Mouse (Mus musculus): ENCODE results near the gene Plcb1. TPM values are rescaled to one million over a fixed set of nuclear protein-coding genes. Genes with fewer than 3 reads are reported as not detected.

The Plcb1 gene
- polyA plus RNA-seq, 1 experiment from 2014 or later: 10.7 TPM

- H3K4me1 ChIP-seq: no peaks in the 10 kb centered on the region
- H3K4me2 ChIP-seq (replicated peaks): no peak overlapping the region
- H3K9me3 ChIP-seq (replicated peaks): no peaks in the 10 kb centered on the region
- ATAC-seq (ENCODE audit: insufficient number of reproducible peaks, low FRiP score, low TSS enrichment, low read depth): no peak
- H3K9ac ChIP-seq: no peak overlapping the region
- no peak overlapping the region for H3K4me3 ChIP-seq (replicated peaks)
- H3K27me3 ChIP-seq: no peaks in the 10 kb centered on the region
- no peak overlapping the region for H3K27ac ChIP-seq (replicated peaks)
- H3K36me3 ChIP-seq: no peaks in the 10 kb centered on the region
- WGBS: 76% methylated on average over 9 of the region's 9 CpGs
These were observed 134.9 kb downstream of the Plcb1 start for GRCm38 (mm10) chr2:134920611-134921280.

- no peak overlapping the region for H3K4me2 ChIP-seq (replicated peaks)
- H3K4me1 ChIP-seq: no peaks in the 10 kb centered on the region
- H3K27ac ChIP-seq (replicated peaks): no peak overlapping the region
- no peaks in the 10 kb centered on the region for H3K27me3 ChIP-seq
- ATAC-seq (ENCODE audit: insufficient number of reproducible peaks, low FRiP score, low TSS enrichment, low read depth): no peak
- no peaks in the 10 kb centered on the region for H3K9me3 ChIP-seq (replicated peaks)
- H3K36me3 ChIP-seq: no peaks in the 10 kb centered on the region
- no peak overlapping the region for H3K4me3 ChIP-seq (replicated peaks)
- H3K9ac ChIP-seq: no peak overlapping the region
- 85% methylated on average over 10 of the region's 10 CpGs for WGBS
These were observed 136.9 kb downstream of the Plcb1 start for GRCm38 (mm10) chr2:134922636-134923375.

GRCm38 (mm10) chr2:134924143-134924655 lies 138.3 kb downstream of the Plcb1 start:
- H3K4me2 ChIP-seq (replicated peaks): no peak overlapping the region
- ATAC-seq (ENCODE audit: insufficient number of reproducible peaks, low FRiP score, low TSS enrichment, low read depth): no peak
- no peak overlapping the region for H3K4me3 ChIP-seq (replicated peaks)
- 94% methylated on average over 4 of the region's 4 CpGs for WGBS
- no peaks in the 10 kb centered on the region for H3K36me3 ChIP-seq
- H3K27me3 ChIP-seq: no peaks in the 10 kb centered on the region
- H3K9ac ChIP-seq: no peak overlapping the region
- no peaks in the 10 kb centered on the region for H3K9me3 ChIP-seq (replicated peaks)
- no peaks in the 10 kb centered on the region for H3K4me1 ChIP-seq
- H3K27ac ChIP-seq (replicated peaks): no peak overlapping the region

- H3K4me1 ChIP-seq: no peaks in the 10 kb centered on the region
- no peak for ATAC-seq (ENCODE audit: insufficient number of reproducible peaks, low FRiP score, low TSS enrichment, low read depth)
- no peak overlapping the region for H3K27ac ChIP-seq (replicated peaks)
- H3K27me3 ChIP-seq: no peaks in the 10 kb centered on the region
- H3K9me3 ChIP-seq (replicated peaks): no peaks in the 10 kb centered on the region
- whole genome bisulfite sequencing: 67% methylated on average over 1 of the region's 1 CpGs
- no peak overlapping the region for H3K4me3 ChIP-seq (replicated peaks)
- no peaks in the 10 kb centered on the region for H3K36me3 ChIP-seq
- H3K4me2 ChIP-seq (replicated peaks): no peak overlapping the region
- no peak overlapping the region for H3K9ac ChIP-seq
These were observed 140.4 kb downstream of the Plcb1 start for GRCm38 (mm10) chr2:134926266-134926665.

- 50% methylated on average over 5 of the region's 5 CpGs for WGBS
- no peak overlapping the region for H3K4me2 ChIP-seq (replicated peaks)
- no peaks in the 10 kb centered on the region for H3K9me3 ChIP-seq (replicated peaks)
- ATAC-seq (ENCODE audit: insufficient number of reproducible peaks, low FRiP score, low TSS enrichment, low read depth): no peak
- no peaks in the 10 kb centered on the region for H3K36me3 ChIP-seq
- H3K4me1 ChIP-seq: no peaks in the 10 kb centered on the region
- no peak overlapping the region for H3K4me3 ChIP-seq (replicated peaks)
- H3K27ac ChIP-seq (replicated peaks): no peak overlapping the region
- no peaks in the 10 kb centered on the region for H3K27me3 ChIP-seq
- H3K9ac ChIP-seq: no peak overlapping the region
These were observed 141.2 kb downstream of the Plcb1 start for GRCm38 (mm10) chr2:134927072-134927471.

- Histone ChIP-seq H3K4me3 (replicated peaks) (no peak overlapping the region), H3K36me3 (no peaks in the 10 kb centered on the region), H3K4me1 (no peaks in the 10 kb centered on the region), H3K9me3 (replicated peaks) (no peaks in the 10 kb centered on the region), H3K27ac (replicated peaks) (no peak overlapping the region), H3K9ac (no peak overlapping the region), H3K27me3 (no peaks in the 10 kb centered on the region), H3K4me2 (replicated peaks) (no peak overlapping the region)
- no peak for ATAC-seq (ENCODE audit: insufficient number of reproducible peaks, low FRiP score, low TSS enrichment, low read depth)
These were observed 143.6 kb downstream of the Plcb1 start for GRCm38 (mm10) chr2:134929452-134929851.

- Histone ChIP-seq H3K9ac (no peak overlapping the region), H3K36me3 (no peaks in the 10 kb centered on the region), H3K4me3 (replicated peaks) (no peak overlapping the region), H3K4me2 (replicated peaks) (no peak overlapping the region), H3K9me3 (replicated peaks) (no peaks in the 10 kb centered on the region), H3K27ac (replicated peaks) (no peak overlapping the region), H3K27me3 (no peaks in the 10 kb centered on the region), H3K4me1 (no peaks in the 10 kb centered on the region)
- 70% methylated on average over 4 of the region's 4 CpGs for WGBS
- no peak for ATAC-seq (ENCODE audit: insufficient number of reproducible peaks, low FRiP score, low TSS enrichment, low read depth)
These were observed 145.1 kb downstream of the Plcb1 start for GRCm38 (mm10) chr2:134930961-134931360.

- ATAC-seq (ENCODE audit: insufficient number of reproducible peaks, low FRiP score, low TSS enrichment, low read depth): no peak
- H3K27ac ChIP-seq (replicated peaks): no peak overlapping the region
- 68% methylated on average over 5 of the region's 5 CpGs for WGBS
These were observed 146.0 kb downstream of the Plcb1 start for GRCm38 (mm10) chr2:134931756-134932421.

GRCm38 (mm10) chr2:134935469-134935868 lies 149.6 kb downstream of the Plcb1 start:
- no peak overlapping the region for H3K4me3 ChIP-seq (replicated peaks)
- 76% methylated on average over 2 of the region's 2 CpGs for WGBS
- H3K4me1 ChIP-seq: no peaks in the 10 kb centered on the region
- no peak overlapping the region for H3K4me2 ChIP-seq (replicated peaks)
- H3K27ac ChIP-seq (replicated peaks): no peak overlapping the region
- H3K9ac ChIP-seq: no peak overlapping the region
- no peaks in the 10 kb centered on the region for H3K36me3 ChIP-seq
- no peaks in the 10 kb centered on the region for H3K9me3 ChIP-seq (replicated peaks)
- no peaks in the 10 kb centered on the region for H3K27me3 ChIP-seq
- no peak for ATAC-seq (ENCODE audit: insufficient number of reproducible peaks, low FRiP score, low TSS enrichment, low read depth)

More at GRCm38 (mm10) chr2:134931756-134932421, 146.0 kb downstream of the Plcb1 start:
- Histone ChIP-seq H3K36me3 (no peaks in the 10 kb centered on the region), H3K9ac (no peak overlapping the region), H3K4me1 (no peaks in the 10 kb centered on the region), H3K4me2 (replicated peaks) (no peak overlapping the region), H3K9me3 (replicated peaks) (no peaks in the 10 kb centered on the region), H3K4me3 (replicated peaks) (no peak overlapping the region), H3K27me3 (no peaks in the 10 kb centered on the region)

GRCm38 (mm10) chr2:134935970-134936649 lies 150.2 kb downstream of the Plcb1 start:
- no peaks in the 10 kb centered on the region for H3K27me3 ChIP-seq
- H3K4me2 ChIP-seq (replicated peaks): no peak overlapping the region
- H3K4me3 ChIP-seq (replicated peaks): no peak overlapping the region
- no peaks in the 10 kb centered on the region for H3K36me3 ChIP-seq
- WGBS: 68% methylated on average over 6 of the region's 6 CpGs
- H3K9ac ChIP-seq: no peak overlapping the region
- no peaks in the 10 kb centered on the region for H3K4me1 ChIP-seq
- H3K27ac ChIP-seq (replicated peaks): no peak overlapping the region
- no peak for ATAC-seq (ENCODE audit: insufficient number of reproducible peaks, low FRiP score, low TSS enrichment, low read depth)
- H3K9me3 ChIP-seq (replicated peaks): no peaks in the 10 kb centered on the region

- H3K9ac ChIP-seq: no peak overlapping the region
- no peaks in the 10 kb centered on the region for H3K36me3 ChIP-seq
- ATAC-seq (ENCODE audit: insufficient number of reproducible peaks, low FRiP score, low TSS enrichment, low read depth): no peak
- no peaks in the 10 kb centered on the region for H3K9me3 ChIP-seq (replicated peaks)
- H3K4me2 ChIP-seq (replicated peaks): no peak overlapping the region
- H3K4me3 ChIP-seq (replicated peaks): no peak overlapping the region
- H3K27ac ChIP-seq (replicated peaks): no peak overlapping the region
- 36% methylated on average over 1 of the region's 1 CpGs for WGBS
- no peaks in the 10 kb centered on the region for H3K27me3 ChIP-seq
- H3K4me1 ChIP-seq: no peaks in the 10 kb centered on the region
These were observed 151.8 kb downstream of the Plcb1 start for GRCm38 (mm10) chr2:134937666-134938065.
